Mouse (Mus musculus): ENCODE measurements at regions not wholly inside any gene's neighbourhood (a gene's known extent, or its start where the extent isn't known, plus 50 kb on each side); places are given as distances from the start of the nearest gene placed in this dataset.

- no peak overlapping the region for H3K9ac ChIP-seq (replicated peaks; ENCODE audit: low read depth, low read length)
- no peak for ATAC-seq (ENCODE audit: insufficient number of reproducible peaks, insufficient read depth, low FRiP score, low read depth)
- H3K27ac ChIP-seq (ENCODE audit: low read length) = no peak overlapping the region
- H3K4me2 ChIP-seq (replicated peaks; ENCODE audit: low read depth, low read length) = no peak overlapping the region
- no peaks in the 10 kb centered on the region for H3K9me3 ChIP-seq (ENCODE audit: control insufficient read depth, low read depth, low read length)
- H3K4me3 ChIP-seq (ENCODE audit: low read depth, low read length) = no peak overlapping the region
- 78% methylated on average over 7 of the region's 7 CpGs for WGBS
- no peaks in the 10 kb centered on the region for H3K27me3 ChIP-seq (ENCODE audit: control insufficient read depth, insufficient read depth, low read length)
- H3K36me3 ChIP-seq (ENCODE audit: control insufficient read depth, insufficient read depth, low read length) = no peaks in the 10 kb centered on the region
- no peaks in the 10 kb centered on the region for H3K4me1 ChIP-seq (ENCODE audit: control insufficient read depth, insufficient read depth, low read length)
Observed at GRCm38 (mm10) chr12:25830057-25830456, 585.0 kb downstream of the Rnf144a start.

- Histone ChIP-seq H3K4me2 (replicated peaks; ENCODE audit: low read depth, low read length) (no peak overlapping the region), H3K27ac (ENCODE audit: low read length) (no peak overlapping the region), H3K4me3 (ENCODE audit: low read depth, low read length) (no peak overlapping the region), H3K36me3 (ENCODE audit: control insufficient read depth, insufficient read depth, low read length) (no peaks in the 10 kb centered on the region), H3K9me3 (ENCODE audit: control insufficient read depth, low read depth, low read length) (no peaks in the 10 kb centered on the region), H3K9ac (replicated peaks; ENCODE audit: low read depth, low read length) (no peak overlapping the region), H3K27me3 (ENCODE audit: control insufficient read depth, insufficient read depth, low read length) (no peaks in the 10 kb centered on the region), H3K4me1 (ENCODE audit: control insufficient read depth, insufficient read depth, low read length) (no peaks in the 10 kb centered on the region)
- no peak for ATAC-seq (ENCODE audit: insufficient number of reproducible peaks, insufficient read depth, low FRiP score, low read depth)
- 82% methylated on average over 2 of the region's 2 CpGs for WGBS
Observed at GRCm38 (mm10) chr12:25827961-25828360, 587.1 kb downstream of the Rnf144a start.

DNA sequence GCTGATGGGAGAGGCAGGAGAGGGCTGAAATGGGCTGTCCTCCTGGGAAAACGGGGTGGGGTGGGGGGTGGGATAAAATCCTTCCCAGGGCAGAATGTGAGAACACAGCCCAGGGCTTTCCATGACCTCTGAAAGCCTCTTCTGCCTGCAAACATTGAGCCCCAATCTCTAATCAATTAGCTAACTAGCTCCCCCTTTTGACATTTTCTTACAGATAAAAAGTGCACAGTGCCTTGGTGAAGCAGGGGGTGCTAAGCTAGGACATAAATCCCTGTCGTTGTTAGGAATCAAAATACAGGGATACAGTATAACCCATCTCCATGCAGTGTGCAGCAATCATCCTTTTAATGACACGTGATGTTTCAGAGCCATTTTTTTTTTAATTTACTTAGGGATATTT is 588.1 kb downstream of the Rnf144a start:
- 14% methylated on average over 3 of the region's 3 CpGs for WGBS
- H3K9me3 ChIP-seq (ENCODE audit: control insufficient read depth, low read depth, low read length) = no peaks in the 10 kb centered on the region

DNA sequence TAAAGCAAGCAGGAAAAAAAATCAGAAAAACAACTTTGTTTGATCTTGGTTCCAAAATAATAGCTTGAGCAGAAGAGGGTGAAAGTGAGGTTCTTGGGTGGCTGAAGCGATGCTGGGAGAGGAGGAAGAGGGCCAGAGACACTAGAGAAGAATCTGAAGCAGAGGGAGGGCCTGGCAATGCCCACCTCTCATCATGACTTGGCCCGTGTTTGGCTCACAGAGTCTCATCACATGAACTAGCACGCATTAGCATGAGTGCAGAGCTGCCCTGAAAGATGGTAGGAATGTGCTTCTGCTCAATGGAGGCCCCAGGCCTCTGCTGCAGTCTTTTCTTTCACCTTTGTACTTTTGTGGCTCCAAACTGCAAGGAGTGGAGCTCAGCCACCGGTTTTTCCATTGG is 588.6 kb downstream of the Rnf144a start:
- 51% methylated on average over 4 of the region's 4 CpGs for WGBS
- ATAC-seq (ENCODE audit: insufficient number of reproducible peaks, insufficient read depth, low FRiP score, low read depth) = no peak

More for the DNA sequence above, 588.1 kb downstream of the Rnf144a start:
- Histone ChIP-seq H3K4me1 (ENCODE audit: control insufficient read depth, insufficient read depth, low read length) (no peaks in the 10 kb centered on the region), H3K27me3 (ENCODE audit: control insufficient read depth, insufficient read depth, low read length) (no peaks in the 10 kb centered on the region), H3K36me3 (ENCODE audit: control insufficient read depth, insufficient read depth, low read length) (no peaks in the 10 kb centered on the region), H3K4me3 (ENCODE audit: low read depth, low read length) (no peak overlapping the region), H3K27ac (ENCODE audit: low read length) (no peak overlapping the region), H3K4me2 (replicated peaks; ENCODE audit: low read depth, low read length) (no peak overlapping the region), H3K9ac (replicated peaks; ENCODE audit: low read depth, low read length) (no peak overlapping the region)
- no peak for ATAC-seq (ENCODE audit: insufficient number of reproducible peaks, insufficient read depth, low FRiP score, low read depth)

GRCm38 (mm10) chr12:25816248-25816647 is 598.8 kb downstream of the Rnf144a start:
- Histone ChIP-seq H3K4me2 (replicated peaks; ENCODE audit: low read depth, low read length) (no peak overlapping the region), H3K4me3 (ENCODE audit: low read depth, low read length) (no peak overlapping the region), H3K9ac (replicated peaks; ENCODE audit: low read depth, low read length) (no peak overlapping the region), H3K9me3 (ENCODE audit: control insufficient read depth, low read depth, low read length) (no peaks in the 10 kb centered on the region), H3K36me3 (ENCODE audit: control insufficient read depth, insufficient read depth, low read length) (no peaks in the 10 kb centered on the region), H3K27me3 (ENCODE audit: control insufficient read depth, insufficient read depth, low read length) (no peaks in the 10 kb centered on the region), H3K4me1 (ENCODE audit: control insufficient read depth, insufficient read depth, low read length) (no peaks in the 10 kb centered on the region), H3K27ac (ENCODE audit: low read length) (no peak overlapping the region)
- no peak for ATAC-seq (ENCODE audit: insufficient number of reproducible peaks, insufficient read depth, low FRiP score, low read depth)
- 58% methylated on average over 2 of the region's 2 CpGs for WGBS

More for the DNA sequence above, 588.6 kb downstream of the Rnf144a start:
- H3K4me2 ChIP-seq (replicated peaks; ENCODE audit: low read depth, low read length) = no peak overlapping the region
- H3K27me3 ChIP-seq (ENCODE audit: control insufficient read depth, insufficient read depth, low read length) = no peaks in the 10 kb centered on the region
- H3K4me3 ChIP-seq (ENCODE audit: low read depth, low read length) = no peak overlapping the region
- H3K4me1 ChIP-seq (ENCODE audit: control insufficient read depth, insufficient read depth, low read length) = no peaks in the 10 kb centered on the region
- H3K9ac ChIP-seq (replicated peaks; ENCODE audit: low read depth, low read length) = no peak overlapping the region
- H3K36me3 ChIP-seq (ENCODE audit: control insufficient read depth, insufficient read depth, low read length) = no peaks in the 10 kb centered on the region
- H3K27ac ChIP-seq (ENCODE audit: low read length) = no peak overlapping the region
- H3K9me3 ChIP-seq (ENCODE audit: control insufficient read depth, low read depth, low read length) = no peaks in the 10 kb centered on the region

DNA sequence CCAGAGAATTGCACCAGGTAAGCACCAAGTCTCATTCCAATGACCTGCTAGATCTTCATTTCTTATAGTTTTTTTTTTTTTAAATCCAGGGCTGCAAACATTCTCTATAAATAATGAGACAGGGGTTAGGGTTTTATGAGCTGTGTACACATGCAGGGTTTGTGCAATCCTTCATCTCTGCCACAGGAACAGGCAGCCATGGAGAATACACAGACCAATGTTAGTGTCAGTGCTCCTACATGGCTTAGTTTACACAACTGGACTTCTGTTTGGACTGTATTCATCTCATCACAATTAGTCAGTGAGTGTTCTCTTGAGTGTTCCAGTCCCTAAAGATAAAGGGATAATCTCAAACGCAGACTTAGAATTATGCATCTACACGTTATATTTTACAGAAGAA is 620.0 kb downstream of the Rnf144a start:
- H3K36me3 ChIP-seq (ENCODE audit: control insufficient read depth, insufficient read depth, low read length) = no peaks in the 10 kb centered on the region
- 16% methylated on average over 2 of the region's 2 CpGs for WGBS
- H3K4me1 ChIP-seq (ENCODE audit: control insufficient read depth, insufficient read depth, low read length) = no peaks in the 10 kb centered on the region
- H3K9me3 ChIP-seq (ENCODE audit: control insufficient read depth, low read depth, low read length) = no peaks in the 10 kb centered on the region
- no peak overlapping the region for H3K4me2 ChIP-seq (replicated peaks; ENCODE audit: low read depth, low read length)
- no peak overlapping the region for H3K4me3 ChIP-seq (ENCODE audit: low read depth, low read length)
- no peak overlapping the region for H3K27ac ChIP-seq (ENCODE audit: low read length)
- no peak for ATAC-seq (ENCODE audit: insufficient number of reproducible peaks, insufficient read depth, low FRiP score, low read depth)
- H3K27me3 ChIP-seq (ENCODE audit: control insufficient read depth, insufficient read depth, low read length) = no peaks in the 10 kb centered on the region
- no peak overlapping the region for H3K9ac ChIP-seq (replicated peaks; ENCODE audit: low read depth, low read length)

DNA sequence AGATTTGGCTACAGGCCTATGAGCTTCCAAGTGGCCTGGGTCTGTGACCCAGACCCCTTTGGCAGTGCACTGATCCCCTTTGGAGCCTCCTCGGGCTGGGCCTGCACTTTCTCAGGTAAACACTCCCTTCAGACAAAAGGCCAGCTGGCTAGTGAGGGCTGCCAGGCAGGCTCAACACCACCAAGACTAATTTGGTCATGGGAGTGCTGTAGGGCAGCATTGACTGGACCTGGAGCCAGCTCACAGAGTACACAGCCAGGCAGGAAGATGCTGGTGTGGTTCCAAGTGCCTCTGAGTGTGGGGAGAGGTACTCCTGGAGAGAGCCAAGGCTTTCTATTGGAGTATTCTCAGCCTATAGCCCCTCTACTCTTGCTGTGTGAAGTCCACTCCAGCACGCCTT is 620.5 kb downstream of the Rnf144a start:
- Histone ChIP-seq H3K4me2 (replicated peaks; ENCODE audit: low read depth, low read length) (no peak overlapping the region), H3K27ac (ENCODE audit: low read length) (no peak overlapping the region), H3K36me3 (ENCODE audit: control insufficient read depth, insufficient read depth, low read length) (no peaks in the 10 kb centered on the region), H3K9ac (replicated peaks; ENCODE audit: low read depth, low read length) (no peak overlapping the region), H3K27me3 (ENCODE audit: control insufficient read depth, insufficient read depth, low read length) (no peaks in the 10 kb centered on the region), H3K4me1 (ENCODE audit: control insufficient read depth, insufficient read depth, low read length) (no peaks in the 10 kb centered on the region), H3K4me3 (ENCODE audit: low read depth, low read length) (no peak overlapping the region), H3K9me3 (ENCODE audit: control insufficient read depth, low read depth, low read length) (no peaks in the 10 kb centered on the region)
- ATAC-seq (ENCODE audit: insufficient number of reproducible peaks, insufficient read depth, low FRiP score, low read depth) = no peak
- WGBS = 30% methylated on average over 2 of the region's 2 CpGs

- H3K4me1 ChIP-seq (ENCODE audit: control insufficient read depth, insufficient read depth, low read length) = no peaks in the 10 kb centered on the region
- H3K36me3 ChIP-seq (ENCODE audit: control insufficient read depth, insufficient read depth, low read length) = no peaks in the 10 kb centered on the region
- no peak overlapping the region for H3K9ac ChIP-seq (replicated peaks; ENCODE audit: low read depth, low read length)
- H3K4me2 ChIP-seq (replicated peaks; ENCODE audit: low read depth, low read length) = no peak overlapping the region
- 95% methylated on average over 2 of the region's 2 CpGs for WGBS
- no peak overlapping the region for H3K27ac ChIP-seq (ENCODE audit: low read length)
- no peak for ATAC-seq (ENCODE audit: insufficient number of reproducible peaks, insufficient read depth, low FRiP score, low read depth)
- H3K4me3 ChIP-seq (ENCODE audit: low read depth, low read length) = no peak overlapping the region
- H3K27me3 ChIP-seq (ENCODE audit: control insufficient read depth, insufficient read depth, low read length) = no peaks in the 10 kb centered on the region
- no peaks in the 10 kb centered on the region for H3K9me3 ChIP-seq (ENCODE audit: control insufficient read depth, low read depth, low read length)
Observed at GRCm38 (mm10) chr12:25792571-25793075, 622.4 kb downstream of the Rnf144a start.

DNA sequence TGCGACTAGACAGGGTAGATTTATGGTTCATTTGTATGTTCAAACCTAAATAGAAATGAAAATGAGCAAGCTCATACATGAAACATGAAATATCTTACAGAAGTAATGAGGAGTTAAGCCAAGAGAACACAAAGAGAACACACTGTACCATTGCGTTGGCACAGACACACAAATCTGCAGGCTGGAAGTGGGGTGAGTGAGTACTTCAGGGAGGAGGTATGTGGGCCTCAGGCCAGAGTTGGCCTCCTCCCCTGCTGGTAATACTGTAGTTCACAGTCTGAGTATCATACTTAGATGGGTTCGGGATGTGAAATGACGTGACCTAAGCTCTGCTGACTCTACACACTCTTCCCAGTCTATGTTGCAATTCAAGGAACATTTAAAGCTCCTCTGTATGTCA is 624.1 kb downstream of the Rnf144a start:
- H3K4me2 ChIP-seq (replicated peaks; ENCODE audit: low read depth, low read length) = no peak overlapping the region
- H3K9ac ChIP-seq (replicated peaks; ENCODE audit: low read depth, low read length) = no peak overlapping the region
- H3K27ac ChIP-seq (ENCODE audit: low read length) = no peak overlapping the region
- H3K4me1 ChIP-seq (ENCODE audit: control insufficient read depth, insufficient read depth, low read length) = no peaks in the 10 kb centered on the region
- H3K4me3 ChIP-seq (ENCODE audit: low read depth, low read length) = no peak overlapping the region
- H3K27me3 ChIP-seq (ENCODE audit: control insufficient read depth, insufficient read depth, low read length) = no peaks in the 10 kb centered on the region
- H3K9me3 ChIP-seq (ENCODE audit: control insufficient read depth, low read depth, low read length) = no peaks in the 10 kb centered on the region
- 91% methylated on average over 4 of the region's 4 CpGs for WGBS
- no peaks in the 10 kb centered on the region for H3K36me3 ChIP-seq (ENCODE audit: control insufficient read depth, insufficient read depth, low read length)
- no peak for ATAC-seq (ENCODE audit: insufficient number of reproducible peaks, insufficient read depth, low FRiP score, low read depth)
